15 mouse cellular contexts compared by ENCODE assay signal in the genomic region with DNA sequence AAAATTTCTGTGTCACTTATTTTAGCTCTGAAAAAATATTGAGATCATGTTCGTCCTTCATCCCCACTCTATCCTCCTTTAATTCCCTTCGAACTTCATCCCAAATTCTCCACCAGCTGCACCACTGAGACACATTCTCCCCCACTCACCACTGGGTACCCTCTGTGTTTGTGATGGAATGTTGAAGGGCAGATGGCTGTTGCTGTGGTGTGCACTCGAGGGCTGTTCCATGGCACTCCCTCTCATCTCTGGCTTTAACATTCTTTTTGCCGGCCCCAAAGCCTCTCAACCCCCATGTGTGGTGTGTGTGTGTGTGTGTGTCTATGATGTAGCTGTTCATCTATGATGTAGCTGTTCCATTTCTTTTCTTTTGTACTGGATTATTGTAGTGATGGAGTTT. TPM values are rescaled to one million over a fixed set of nuclear protein-coding genes. Genes with fewer than 3 reads are reported as not detected.
DNase-seq lines count a peak whose midpoint lies in the region; ATAC-seq and TF ChIP-seq lines count a peak whose summit lies in the region.
"Had no signal": no experiment of that assay in that cellular context is flagged by ENCODE, and none has a peak within 500 bp of the region (broad histone marks: within the 10 kb centered on the region; RNA-seq: fewer than 3 reads in every experiment).

No protein-coding gene starts in this region.

- no peak overlapping the region for H3K9ac ChIP-seq in hindbrain, embryonic 13.5 days
- no peak overlapping the region for H3K9ac ChIP-seq in lung, embryonic 15.5 days
- no peak overlapping the region for H3K9ac ChIP-seq in lung, postnatal 0 days (replicated peaks; ENCODE audit: low read depth)
- H3K9ac ChIP-seq: forebrain, postnatal 0 days had no signal

- H3K9me3 ChIP-seq in hindbrain, embryonic 13.5 days = no peaks in the 10 kb centered on the region
- H3K9me3 ChIP-seq in hindbrain, embryonic 10.5 days = no peaks in the 10 kb centered on the region
- no peaks in the 10 kb centered on the region for H3K9me3 ChIP-seq in lung, embryonic 15.5 days
- no peaks in the 10 kb centered on the region for H3K9me3 ChIP-seq in lung, postnatal 0 days (ENCODE audit: low read length)

- no peak overlapping the region for H3K27ac ChIP-seq in hindbrain, embryonic 13.5 days
- H3K27ac ChIP-seq in hindbrain, embryonic 10.5 days = no peak overlapping the region
- no peak overlapping the region for H3K27ac ChIP-seq in lung, embryonic 15.5 days
- no peak overlapping the region for H3K27ac ChIP-seq in lung, postnatal 0 days (ENCODE audit: low read length)
- H3K27ac ChIP-seq in embryonic fibroblast, embryonic 13.5 days (ENCODE audit: insufficient read depth, low read length) = no peak overlapping the region
- H3K27ac ChIP-seq: left cerebral cortex, adult 2 months had no signal

- H3K4me2 ChIP-seq in hindbrain, embryonic 13.5 days = 0 out of 2 replicates have a peak overlapping the region, but pooled peaks have one; percentile 9
- H3K4me2 ChIP-seq in lung, embryonic 15.5 days = peak overlapping the region; percentile 1; the same call in 1 of the 2 replicates
- no peak overlapping the region for H3K4me2 ChIP-seq in lung, postnatal 0 days (replicated peaks; ENCODE audit: low read depth, low read length)

- WGBS in hindbrain, embryonic 13.5 days = 74% methylated on average over 4 of the region's 4 CpGs
- WGBS in hindbrain, embryonic 10.5 days = 75% methylated on average over 4 of the region's 4 CpGs
- 55% methylated on average over 4 of the region's 4 CpGs for WGBS in lung, embryonic 15.5 days
- WGBS in lung, postnatal 0 days = 57% methylated on average over 4 of the region's 4 CpGs

- TF ChIP-seq CTCF in lung, postnatal 0 days (IDR thresholded peaks at IDR 0.05) = no peak
- no peak for TF ChIP-seq CTCF in embryonic fibroblast, embryonic 13.5 days (IDR thresholded peaks at IDR 0.05; ENCODE audit: borderline replicate concordance, insufficient read depth, low read length)

- TF ChIP-seq EP300 in lung, postnatal 0 days (IDR thresholded peaks at IDR 0.05) = no peak

- peaks cover 14% of the 10 kb centered on the region for H3K4me1 ChIP-seq in hindbrain, embryonic 13.5 days (replicated peaks)
- H3K4me1 ChIP-seq in hindbrain, embryonic 10.5 days (replicated peaks) = peaks cover 14% of the 10 kb centered on the region
- H3K4me1 ChIP-seq in lung, embryonic 15.5 days = peaks cover 16% of the 10 kb centered on the region
- H3K4me1 ChIP-seq in lung, postnatal 0 days (ENCODE audit: insufficient read depth, low read depth, low read length) = no peaks in the 10 kb centered on the region
- H3K4me1 ChIP-seq in embryonic fibroblast, embryonic 13.5 days (ENCODE audit: control insufficient read depth, insufficient read depth, low read length) = no peaks in the 10 kb centered on the region

- H3K36me3 ChIP-seq in hindbrain, embryonic 13.5 days = no peaks in the 10 kb centered on the region
- no peaks in the 10 kb centered on the region for H3K36me3 ChIP-seq in hindbrain, embryonic 10.5 days
- no peaks in the 10 kb centered on the region for H3K36me3 ChIP-seq in lung, embryonic 15.5 days
- H3K36me3 ChIP-seq in lung, postnatal 0 days (ENCODE audit: insufficient read depth, low read length) = no peaks in the 10 kb centered on the region

- no peak for ATAC-seq in hindbrain, embryonic 13.5 days (ENCODE audit: low FRiP score)
- no peak for ATAC-seq in lung, embryonic 15.5 days (ENCODE audit: borderline replicate concordance, extremely low read depth, low FRiP score, low TSS enrichment)
- no peak for ATAC-seq in lung, postnatal 0 days
- ATAC-seq: forebrain, postnatal 0 days had no signal

- H3K27me3 ChIP-seq in hindbrain, embryonic 13.5 days = 0 out of 2 replicates have a peak, but pooled peaks cover 3% of the 10 kb centered on the region
- no peaks in the 10 kb centered on the region for H3K27me3 ChIP-seq in hindbrain, embryonic 10.5 days (ENCODE audit: insufficient read depth, poor library complexity, severe bottlenecking)
- H3K27me3 ChIP-seq in lung, embryonic 15.5 days = no peaks in the 10 kb centered on the region
- no peaks in the 10 kb centered on the region for H3K27me3 ChIP-seq in lung, postnatal 0 days (replicated peaks; ENCODE audit: insufficient read depth, low read length)

- no peak for TF ChIP-seq POLR2A in embryonic fibroblast, embryonic 13.5 days (IDR thresholded peaks at IDR 0.05; ENCODE audit: low read depth, low read length)

- DNase-seq in hindbrain, embryonic 10.5 days (ENCODE audit: low spot score) = no peak
- no peak for DNase-seq in lung, postnatal 0 days (ENCODE audit: low spot score)
- peak; percentile 61 for DNase-seq in Muller cell, postnatal 12 days (ENCODE audit: inconsistent ontology term)
- DNase-seq in cerebellum, postnatal 4 days (ENCODE audit: low spot score in 2 of 2) = no peak
- DNase-seq: adrenal gland, adult 2 months; cerebellum, postnatal 10 days; forebrain, postnatal 0 days; lung, postnatal 10 days; retina, postnatal 1 day; right cerebral cortex, postnatal 4 days; thymus, postnatal 25 days had no signal

- H3K4me3 ChIP-seq in hindbrain, embryonic 13.5 days = no peak overlapping the region
- H3K4me3 ChIP-seq in hindbrain, embryonic 10.5 days = no peak overlapping the region
- H3K4me3 ChIP-seq in lung, embryonic 15.5 days = no peak overlapping the region
- no peak overlapping the region for H3K4me3 ChIP-seq in lung, postnatal 0 days (ENCODE audit: low read depth, low read length)
- H3K4me3 ChIP-seq in embryonic fibroblast, embryonic 13.5 days (ENCODE audit: insufficient read depth, low read length) = peak overlapping the region; percentile 27

RNA-seq across cellular contexts. Expression of gene Mnat1, which starts 1.7 kb away (rescaled TPM):
- 20.1 and 21.1 TPM in 2 replicates for polyA plus RNA-seq in hindbrain, embryonic 13.5 days (2015; fragmentation: Nextera tagmentation; extraction: Ambion mirVana)
- 29.1 and 36.3 TPM in 2 replicates for polyA plus RNA-seq in hindbrain, embryonic 10.5 days (2016; fragmentation: Nextera tagmentation; extraction: Ambion mirVana)
- polyA plus RNA-seq in lung, embryonic 15.5 days (2015; fragmentation: Nextera tagmentation; extraction: Ambion mirVana) = 31.4 and 31.9 TPM in 2 replicates
- 23.0 and 25.8 TPM in 2 replicates for polyA plus RNA-seq in lung, postnatal 0 days (2015; fragmentation: Nextera tagmentation; extraction: Ambion mirVana)
- 39.4 and 40.0 TPM in 2 replicates for polyA plus RNA-seq in embryonic fibroblast, embryonic 13.5 days (2011; ENCODE audit: insufficient read length, low read depth, missing spikeins)

RNA-seq across cellular contexts. Expression of gene Six4, which starts 12.0 kb away (rescaled TPM):
- 0.69 and 1.0 TPM in 2 replicates for polyA plus RNA-seq in hindbrain, embryonic 13.5 days (2015; fragmentation: Nextera tagmentation; extraction: Ambion mirVana)
- polyA plus RNA-seq in hindbrain, embryonic 10.5 days (2016; fragmentation: Nextera tagmentation; extraction: Ambion mirVana) = 5.0 and 8.6 TPM in 2 replicates
- polyA plus RNA-seq in lung, embryonic 15.5 days (2015; fragmentation: Nextera tagmentation; extraction: Ambion mirVana) = 2.4 and 2.9 TPM in 2 replicates
- 0.88 and 1.2 TPM in 2 replicates for polyA plus RNA-seq in lung, postnatal 0 days (2015; fragmentation: Nextera tagmentation; extraction: Ambion mirVana)
- polyA plus RNA-seq in embryonic fibroblast, embryonic 13.5 days (2011; ENCODE audit: insufficient read length, low read depth, missing spikeins) = 7.8 and 12.5 TPM in 2 replicates
